ENCODE assay signal across 8 mouse cellular contexts in genomic region chr12:117153671-117154355, GRCm38 (mm10).
DNase-seq lines count a peak whose midpoint lies in the region; ATAC-seq and TF ChIP-seq lines count a peak whose summit lies in the region.

No protein-coding gene starts in this region.

- H3K27me3 ChIP-seq in kidney, adult 2 months (replicated peaks; ENCODE audit: control insufficient read depth, insufficient read depth, low read length) = peaks cover 4% of the 10 kb centered on the region
- peaks cover 95% of the 10 kb centered on the region for H3K27me3 ChIP-seq in heart, embryonic 15.5 days
- peaks cover 78% of the 10 kb centered on the region for H3K27me3 ChIP-seq in megakaryocyte, embryonic 14.5 days (replicated peaks)
- H3K27me3 ChIP-seq in stomach, embryonic 14.5 days (ENCODE audit: control insufficient read depth, insufficient read depth, low read length) = peaks cover 73% of the 10 kb centered on the region

- ATAC-seq in heart, embryonic 15.5 days (replicated peaks; ENCODE audit: insufficient number of reproducible peaks, insufficient read depth, low FRiP score, low read depth) = peak; percentile 56
- peak; percentile 76 for ATAC-seq in stomach, embryonic 14.5 days (ENCODE audit: insufficient number of reproducible peaks, insufficient read depth, low FRiP score, low read depth)

- H3K36me3 ChIP-seq in kidney, adult 2 months (ENCODE audit: control insufficient read depth, insufficient read depth, low read length) = no peaks in the 10 kb centered on the region
- no peaks in the 10 kb centered on the region for H3K36me3 ChIP-seq in heart, embryonic 15.5 days
- no peaks in the 10 kb centered on the region for H3K36me3 ChIP-seq in megakaryocyte, embryonic 14.5 days (replicated peaks; ENCODE audit: low read length)
- no peaks in the 10 kb centered on the region for H3K36me3 ChIP-seq in stomach, embryonic 14.5 days (ENCODE audit: control insufficient read depth, insufficient read depth, low read length)

- DNase-seq in kidney, adult 2 months = peak; percentile 12
- DNase-seq in kidney, adult 18-20 months = no peak
- DNase-seq in embryo, embryonic 10.5 days (ENCODE audit: low spot score) = peak; percentile 87
- peak; percentile 42 to 50 for DNase-seq in layer of hippocampus, postnatal 14 days (ENCODE audit: low spot score in 2 of 2)
- no peak for DNase-seq in cerebellum, postnatal 36 days

- peak overlapping the region; percentile 35; the same call in 1 of the 2 replicates for H3K4me3 ChIP-seq in kidney, adult 2 months (ENCODE audit: insufficient read depth, low read depth, low read length)
- H3K4me3 ChIP-seq in heart, embryonic 15.5 days = peak overlapping the region; percentile 64
- peak overlapping the region; percentile 28 for H3K4me3 ChIP-seq in megakaryocyte, embryonic 14.5 days (replicated peaks)
- peak overlapping the region; percentile 46 for H3K4me3 ChIP-seq in stomach, embryonic 14.5 days (ENCODE audit: low read depth, low read length)

- peak overlapping the region; percentile 95 for H3K4me2 ChIP-seq in heart, embryonic 15.5 days
- H3K4me2 ChIP-seq in stomach, embryonic 14.5 days (replicated peaks; ENCODE audit: low read depth, low read length) = peak overlapping the region; percentile 91

- peak overlapping the region; percentile 33; the same call in 1 of the 2 replicates for H3K9ac ChIP-seq in heart, embryonic 15.5 days
- H3K9ac ChIP-seq in stomach, embryonic 14.5 days (replicated peaks; ENCODE audit: low read depth, low read length) = no peak overlapping the region; the same call in 1 of the 2 replicates

- TF ChIP-seq CTCF in kidney, adult 2 months (conservative IDR thresholded peaks at IDR 0.05; ENCODE audit: insufficient read depth, insufficient read length, low read depth, low read length) = no peak

- H3K9me3 ChIP-seq in heart, embryonic 15.5 days (replicated peaks) = no peaks in the 10 kb centered on the region
- H3K9me3 ChIP-seq in megakaryocyte, embryonic 14.5 days = no peaks in the 10 kb centered on the region
- no peaks in the 10 kb centered on the region for H3K9me3 ChIP-seq in stomach, embryonic 14.5 days (ENCODE audit: control insufficient read depth, low read depth, low read length)

- WGBS in kidney, adult 2 months = under 1% methylated on average over 73 of the region's 73 CpGs
- under 1% methylated on average over 61 of the region's 73 CpGs for WGBS in heart, embryonic 15.5 days
- WGBS in stomach, embryonic 14.5 days = under 1% methylated on average over 63 of the region's 73 CpGs

- H3K4me1 ChIP-seq in kidney, adult 2 months (ENCODE audit: control insufficient read depth, insufficient read depth, low read length) = no peaks in the 10 kb centered on the region
- peaks cover 21% of the 10 kb centered on the region for H3K4me1 ChIP-seq in heart, embryonic 15.5 days (replicated peaks)
- H3K4me1 ChIP-seq in megakaryocyte, embryonic 14.5 days = peaks cover 5% of the 10 kb centered on the region; the same call in 1 of the 2 replicates
- H3K4me1 ChIP-seq in stomach, embryonic 14.5 days (ENCODE audit: control insufficient read depth, insufficient read depth, low read length) = no peaks in the 10 kb centered on the region

- H3K27ac ChIP-seq in kidney, adult 2 months (ENCODE audit: insufficient read depth, low read depth, low read length) = no peak overlapping the region
- no peak overlapping the region for H3K27ac ChIP-seq in heart, embryonic 15.5 days
- H3K27ac ChIP-seq in stomach, embryonic 14.5 days (ENCODE audit: low read length) = no peak overlapping the region

- TF ChIP-seq POLR2A in kidney, adult 2 months (IDR thresholded peaks at IDR 0.05; ENCODE audit: low read depth, low read length) = no peak

Comparison
In these comparisons a context has a peak if more than half of its experiments do, and no peak if none do; other contexts are left out.
1. DNase-seq: peak in kidney, adult 2 months (single experiment), embryo, embryonic 10.5 days (single experiment) and layer of hippocampus, postnatal 14 days (2 of 2); none in kidney, adult 18-20 months (single experiment) and cerebellum, postnatal 36 days (0 of 2).
2. Peak in every context shown above with its lines, with median percentiles within 50 percentile points of each other: H3K4me3 ChIP-seq.